Mouse (Mus musculus) kidney, embryonic 15.5 days (tissue): ENCODE measurements around the gene Ctnnbl1. TPM values are rescaled to one million over a fixed set of nuclear protein-coding genes. Genes with fewer than 3 reads are reported as not detected.
A peak's percentile ranks its signal among the peaks of the same experiment; 100 is the strongest.

Experiments
- ATAC-seq: fragments of 200-750 bp; cut with Nextera tagmentation; replicated peaks from 2 replicates; pipeline ENCODE4 v1.8.0; 2017; ENCODE audit warnings: moderate TSS enrichment; ENCODE audit not compliant: low FRiP score
- H3K27ac ChIP-seq: fragments of 300-500 bp; sonication (generic); 2 replicates; pipeline ENCODE4 v1.5.1; 2015; ENCODE audit warnings: mild to moderate bottlenecking, inconsistent platforms
- H3K27me3 ChIP-seq: fragments of 300-500 bp; sonication (generic); 2 replicates; pipeline ENCODE4 v1.6.1; 2015; ENCODE audit warnings: inconsistent platforms
- H3K36me3 ChIP-seq: fragments of 300-500 bp; sonication (generic); 2 replicates; pipeline ENCODE4 v1.6.1; 2015; ENCODE audit warnings: inconsistent platforms
- H3K4me1 ChIP-seq: fragments of 300-500 bp; sonication (generic); 2 replicates; pipeline ENCODE4 v1.6.1; 2015; ENCODE audit warnings: inconsistent platforms
- H3K4me2 ChIP-seq: fragments of 300-500 bp; sonication (generic); 2 replicates; pipeline ENCODE4 v1.6.1; 2015; ENCODE audit warnings: moderate library complexity, mild to moderate bottlenecking, inconsistent platforms
- H3K4me3 ChIP-seq: fragments of 300-500 bp; sonication (generic); replicated peaks from 2 replicates; pipeline ENCODE4 v1.5.1; 2015; ENCODE audit warnings: mild to moderate bottlenecking, inconsistent platforms
- H3K9ac ChIP-seq: fragments of 300-500 bp; sonication (generic); 2 replicates; pipeline ENCODE4 v1.6.1; 2015; ENCODE audit warnings: mild to moderate bottlenecking, inconsistent platforms
- H3K9me3 ChIP-seq: fragments of 300-500 bp; sonication (generic); replicated peaks from 2 replicates; pipeline ENCODE4 v1.6.1; 2016; ENCODE audit warnings: inconsistent platforms
- WGBS: fragments of 180-500 bp; shearing (Covaris S2); methylation state at CpG from one replicate; pipeline ENCODE4 v1.1.7; 2015; ENCODE audit warnings: mixed read lengths; 5-methylcytosine and 5-hydroxymethylcytosine counted together
- polyA plus RNA-seq: library from polyadenylated mRNA; unstranded; fragments of >200 nt; fragmentation: Nextera tagmentation; extraction: Ambion mirVana; gene quantifications from 2 replicates; pipeline ENCODE4 v1.2.1, GENCODE M21; 2015

Ctnnbl1 gene
- polyA plus RNA-seq, 1 experiment from 2014 or later = 75.3 TPM

DNA sequence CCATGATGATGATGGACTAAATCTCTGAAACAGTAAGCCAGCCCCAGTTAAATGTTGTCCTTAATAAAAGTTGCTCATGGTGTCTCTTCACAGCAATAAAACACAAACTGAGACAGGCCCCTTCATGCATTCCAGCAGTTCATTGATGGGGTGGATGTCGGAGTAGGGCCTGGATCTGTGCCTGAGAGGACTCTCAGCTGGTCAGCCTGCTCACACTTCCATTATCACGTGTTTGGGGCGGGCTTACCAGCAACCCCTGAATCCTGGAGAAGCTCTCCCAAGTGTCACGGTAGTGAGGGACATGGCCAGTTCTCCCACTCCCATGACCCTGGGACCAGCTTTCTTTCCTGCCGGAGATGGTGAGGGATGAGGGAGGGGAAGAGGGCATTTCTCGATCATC is 24.5 kb upstream of the Ctnnbl1 start:
- no peak overlapping the region for H3K4me2 ChIP-seq
- no peaks in the 10 kb centered on the region for H3K36me3 ChIP-seq
- H3K4me1 ChIP-seq = peaks cover 40% of the 10 kb centered on the region
- peak; percentile 27; the same call in 1 of the 2 replicates for ATAC-seq
- no peak overlapping the region for H3K9ac ChIP-seq
- H3K27ac ChIP-seq = no peak overlapping the region
- no peaks in the 10 kb centered on the region for H3K9me3 ChIP-seq
- no peaks in the 10 kb centered on the region for H3K27me3 ChIP-seq
- no peak overlapping the region for H3K4me3 ChIP-seq
- WGBS = 65% methylated on average over 6 of the region's 6 CpGs

DNA sequence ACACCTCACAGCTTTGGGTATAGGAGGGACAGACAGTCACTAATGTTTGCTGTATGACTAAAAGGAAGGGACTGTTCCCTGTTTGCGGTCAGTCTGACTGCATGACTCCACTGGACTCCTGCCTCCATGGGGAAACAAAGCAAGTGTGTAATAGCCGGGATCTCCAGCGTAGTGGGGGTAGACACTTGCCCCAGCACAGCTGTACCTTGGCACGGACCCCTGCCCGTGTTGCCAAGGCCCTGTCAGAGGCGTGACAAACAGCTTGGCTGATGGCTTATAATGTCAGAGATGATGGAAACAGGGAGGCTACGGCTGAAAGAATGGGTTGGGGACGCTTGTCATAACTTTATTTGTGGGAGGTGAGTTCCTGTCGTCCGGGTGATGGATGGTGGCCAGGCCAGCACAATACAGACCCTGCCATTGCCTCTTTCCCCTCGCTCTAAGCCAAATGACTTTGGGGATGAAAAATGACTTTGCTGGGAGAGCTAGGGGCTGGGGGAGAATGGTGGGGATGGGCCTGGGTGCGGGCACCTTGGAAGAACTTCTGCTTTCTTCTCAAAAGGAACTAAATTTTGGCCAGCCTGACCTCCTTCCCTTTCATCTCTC is 21.5 kb upstream of the Ctnnbl1 start:
- no peaks in the 10 kb centered on the region for H3K36me3 ChIP-seq
- WGBS = 29% methylated on average over 12 of the region's 12 CpGs
- ATAC-seq = no peak
- no peaks in the 10 kb centered on the region for H3K27me3 ChIP-seq
- no peak overlapping the region for H3K4me3 ChIP-seq
- H3K27ac ChIP-seq = no peak overlapping the region
- H3K4me2 ChIP-seq = no peak overlapping the region
- H3K9ac ChIP-seq = no peak overlapping the region
- no peaks in the 10 kb centered on the region for H3K9me3 ChIP-seq
- peaks cover 49% of the 10 kb centered on the region for H3K4me1 ChIP-seq

DNA sequence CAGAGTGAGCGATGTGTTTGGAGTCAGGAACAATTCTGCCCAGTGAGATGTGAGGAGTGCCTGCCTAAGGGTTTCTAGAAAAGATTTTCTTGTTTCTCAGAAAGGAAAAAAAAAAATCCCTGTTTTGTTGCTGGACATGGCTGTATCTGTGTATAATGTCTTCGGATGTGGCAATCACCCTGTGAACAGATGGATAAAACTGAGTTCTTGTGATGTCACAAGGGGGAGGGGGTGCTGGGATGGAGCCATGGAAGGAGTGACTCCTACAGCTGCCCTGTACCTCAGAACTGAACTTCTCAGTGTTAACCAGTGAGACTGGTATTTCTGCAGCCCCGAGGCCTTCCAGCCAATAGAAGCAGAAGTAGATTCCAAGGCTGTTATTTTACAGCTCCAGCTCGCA is 18.8 kb upstream of the Ctnnbl1 start:
- Histone ChIP-seq H3K4me2 (no peak overlapping the region), H3K27ac (0 out of 2 replicates have a peak overlapping the region, but pooled peaks have one; percentile 67), H3K27me3 (no peaks in the 10 kb centered on the region), H3K36me3 (no peaks in the 10 kb centered on the region), H3K9me3 (no peaks in the 10 kb centered on the region), H3K9ac (no peak overlapping the region), H3K4me1 (peaks cover 28% of the 10 kb centered on the region), H3K4me3 (no peak overlapping the region)
- ATAC-seq = no peak
- 48% methylated on average over 4 of the region's 4 CpGs for whole genome bisulfite sequencing

DNA sequence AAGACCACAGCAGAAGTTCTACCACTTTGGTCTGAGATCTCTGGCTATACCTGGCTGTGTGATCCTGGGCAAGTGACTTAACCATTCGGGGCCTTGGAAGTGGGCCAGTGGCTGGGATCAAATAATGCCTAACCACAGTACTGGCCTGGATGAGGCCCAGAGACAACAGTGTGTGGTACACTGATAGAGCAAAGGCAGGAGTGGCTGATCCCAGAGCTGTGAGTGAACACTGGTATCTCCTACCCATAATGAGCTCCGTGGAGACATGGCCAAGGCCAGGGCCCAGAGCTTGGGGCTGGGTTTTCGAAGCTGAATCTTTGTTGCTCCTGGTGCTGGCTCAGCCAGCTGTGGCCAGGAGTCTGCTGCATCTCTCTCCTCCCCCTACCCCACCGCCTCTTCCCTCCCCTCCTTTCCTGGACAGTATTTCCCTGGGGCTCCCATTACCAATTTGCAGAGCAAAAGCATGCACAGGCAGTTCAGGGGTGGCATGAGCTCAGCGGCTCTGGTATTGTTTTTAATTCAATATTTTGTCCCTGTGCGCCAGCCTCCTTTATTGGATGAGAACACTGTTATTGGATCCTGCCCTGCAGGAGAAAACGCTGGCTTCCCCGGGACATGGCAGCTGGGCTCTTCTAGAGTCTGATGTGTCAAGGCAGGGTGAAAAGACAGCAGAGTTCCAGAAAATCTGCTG is 13.2 kb upstream of the Ctnnbl1 start:
- no peak overlapping the region for H3K4me3 ChIP-seq
- no peaks in the 10 kb centered on the region for H3K36me3 ChIP-seq
- ATAC-seq = 0 out of 2 replicates have a peak, but pooled peaks have one; percentile 70

DNA sequence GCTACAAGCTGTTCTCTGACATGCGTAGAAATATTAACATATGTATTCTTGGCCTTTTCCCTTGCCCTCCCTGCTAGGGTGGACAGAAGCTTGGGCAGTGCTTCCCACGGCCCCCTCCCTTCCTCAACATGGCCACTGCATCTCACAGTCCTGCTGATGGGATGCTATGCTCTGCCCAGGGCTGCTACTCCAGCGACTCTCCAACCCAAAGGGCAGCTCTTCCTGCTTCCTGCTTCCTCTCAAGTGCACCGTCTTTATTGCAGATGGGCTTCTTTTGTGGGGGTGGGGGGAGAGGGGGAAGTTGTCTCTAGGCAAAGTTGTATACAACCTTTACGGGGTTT is 12.7 kb upstream of the Ctnnbl1 start:
- no peak overlapping the region for H3K4me2 ChIP-seq
- no peaks in the 10 kb centered on the region for H3K27me3 ChIP-seq
- no peaks in the 10 kb centered on the region for H3K9me3 ChIP-seq
- no peak overlapping the region for H3K4me3 ChIP-seq
- H3K27ac ChIP-seq = 0 out of 2 replicates have a peak overlapping the region, but pooled peaks have one; percentile 7
- H3K4me1 ChIP-seq = peaks cover 17% of the 10 kb centered on the region
- no peaks in the 10 kb centered on the region for H3K36me3 ChIP-seq
- no peak for ATAC-seq
- no peak overlapping the region for H3K9ac ChIP-seq
- 42% methylated on average over 5 of the region's 5 CpGs for WGBS

More for the DNA sequence above, 13.2 kb upstream of the Ctnnbl1 start:
- Histone ChIP-seq H3K9me3 (no peaks in the 10 kb centered on the region), H3K4me1 (peaks cover 22% of the 10 kb centered on the region), H3K4me2 (no peak overlapping the region), H3K27me3 (no peaks in the 10 kb centered on the region), H3K9ac (no peak overlapping the region), H3K27ac (peak overlapping the region; percentile 54; the same call in 1 of the 2 replicates)
- WGBS = 39% methylated on average over 8 of the region's 8 CpGs

DNA sequence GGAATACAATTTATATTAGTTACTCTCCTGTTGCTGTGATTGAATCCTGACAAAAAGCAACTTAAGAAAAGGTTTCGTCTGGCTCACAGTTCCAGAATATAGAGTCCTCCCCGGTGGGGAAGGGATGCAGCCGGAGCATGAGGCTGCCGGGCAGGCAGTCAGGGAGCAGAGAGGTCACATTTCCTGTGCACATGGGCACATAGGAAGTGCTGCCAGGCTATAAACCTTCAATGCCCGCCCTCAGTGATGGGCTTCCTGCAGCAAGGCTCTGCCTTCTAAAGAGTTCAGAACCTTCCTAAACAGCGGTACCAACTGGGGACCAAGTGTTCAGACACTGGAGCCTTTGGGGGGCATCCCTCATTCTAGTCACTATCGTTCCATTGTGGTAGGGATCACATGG is 7.4 kb downstream of the Ctnnbl1 start:
- H3K27me3 ChIP-seq = no peaks in the 10 kb centered on the region
- H3K4me1 ChIP-seq = peaks cover 14% of the 10 kb centered on the region; the same call in 1 of the 2 replicates
- H3K36me3 ChIP-seq = peaks cover 2% of the 10 kb centered on the region; the same call in 1 of the 2 replicates
- no peak overlapping the region for H3K4me2 ChIP-seq
- H3K27ac ChIP-seq = no peak overlapping the region
- H3K4me3 ChIP-seq = no peak overlapping the region
- H3K9ac ChIP-seq = no peak overlapping the region
- WGBS = 60% methylated on average over 7 of the region's 7 CpGs
- H3K9me3 ChIP-seq = no peaks in the 10 kb centered on the region
- no peak for ATAC-seq

DNA sequence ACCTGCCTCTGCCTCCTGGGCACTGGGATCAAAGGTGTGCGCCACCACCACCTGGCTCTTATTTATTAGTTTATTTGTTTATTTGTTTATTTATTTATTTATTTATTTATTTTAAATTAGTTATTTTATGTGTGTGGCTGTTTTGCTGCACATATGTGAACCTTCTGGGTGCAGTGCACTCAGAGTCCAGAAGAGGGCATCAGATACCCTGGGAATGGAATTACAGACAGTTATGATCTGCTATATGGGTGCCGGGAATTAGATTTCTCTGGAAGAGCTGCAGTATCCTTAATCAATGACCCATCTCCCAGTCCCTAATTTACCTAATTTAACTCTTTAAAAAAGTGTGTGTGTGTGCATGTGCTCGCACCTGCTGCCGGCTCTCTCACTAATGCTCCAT is 8.5 kb downstream of the Ctnnbl1 start:
- H3K9ac ChIP-seq = no peak overlapping the region

DNA sequence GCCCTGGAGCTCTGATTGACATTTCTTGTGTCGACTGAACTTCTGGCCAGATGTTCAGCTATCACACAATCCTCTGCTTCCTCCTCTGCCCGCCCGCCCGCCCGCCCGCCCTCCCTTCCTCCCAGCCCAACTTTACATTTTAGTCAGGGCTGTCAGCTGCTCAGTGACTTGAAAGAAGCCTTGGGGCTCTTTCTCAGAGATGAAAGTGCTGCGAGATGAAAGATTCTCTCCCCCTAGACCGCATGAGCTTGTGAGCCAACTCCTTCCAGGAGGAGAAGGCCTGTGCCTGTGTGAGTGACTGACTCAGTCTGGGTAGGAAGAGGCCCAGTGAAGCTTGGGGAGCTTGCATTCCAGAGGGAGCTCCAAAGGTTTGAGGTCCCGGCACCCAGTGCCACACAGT is 9.4 kb downstream of the Ctnnbl1 start:
- Histone ChIP-seq H3K36me3 (peaks cover 2% of the 10 kb centered on the region; the same call in 1 of the 2 replicates), H3K4me2 (no peak overlapping the region), H3K27me3 (no peaks in the 10 kb centered on the region), H3K9ac (no peak overlapping the region), H3K4me3 (no peak overlapping the region), H3K4me1 (peaks cover 24% of the 10 kb centered on the region), H3K9me3 (no peaks in the 10 kb centered on the region), H3K27ac (peak overlapping the region; percentile 11; the same call in 1 of the 2 replicates)
- ATAC-seq = no peak
- WGBS = 57% methylated on average over 9 of the region's 9 CpGs

More for the DNA sequence above, 8.5 kb downstream of the Ctnnbl1 start:
- no peak overlapping the region for H3K4me2 ChIP-seq
- H3K4me1 ChIP-seq = peaks cover 19% of the 10 kb centered on the region; the same call in 1 of the 2 replicates
- 95% methylated on average over 4 of the region's 4 CpGs for WGBS
- no peak overlapping the region for H3K4me3 ChIP-seq
- H3K36me3 ChIP-seq = peaks cover 2% of the 10 kb centered on the region; the same call in 1 of the 2 replicates
- no peaks in the 10 kb centered on the region for H3K27me3 ChIP-seq
- no peaks in the 10 kb centered on the region for H3K9me3 ChIP-seq
- no peak for ATAC-seq
- no peak overlapping the region for H3K27ac ChIP-seq

DNA sequence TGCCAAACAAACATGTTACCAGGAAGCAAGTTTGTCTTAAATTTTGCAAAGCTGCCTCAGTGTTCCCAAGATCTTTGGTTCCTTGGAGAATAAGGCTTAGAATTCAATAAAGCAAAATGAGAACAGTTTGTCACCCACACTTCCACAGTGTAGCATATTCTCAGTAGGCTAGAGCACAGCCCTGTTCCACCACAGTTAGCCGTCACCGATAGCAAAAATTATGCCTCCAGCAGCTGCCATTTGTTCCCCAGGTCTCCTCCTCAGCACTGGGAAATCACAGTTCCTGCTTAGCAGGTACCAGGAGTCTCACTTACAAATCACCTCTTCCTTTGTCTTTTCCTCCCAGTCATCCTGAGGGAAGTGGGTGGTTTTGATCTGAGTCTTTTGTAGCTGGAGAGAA is 10.8 kb downstream of the Ctnnbl1 start:
- no peak for ATAC-seq
- Histone ChIP-seq H3K27me3 (no peaks in the 10 kb centered on the region), H3K4me3 (no peak overlapping the region), H3K36me3 (peaks cover 2% of the 10 kb centered on the region; the same call in 1 of the 2 replicates), H3K4me1 (peaks cover 34% of the 10 kb centered on the region), H3K9ac (no peak overlapping the region), H3K4me2 (no peak overlapping the region), H3K9me3 (no peaks in the 10 kb centered on the region), H3K27ac (no peak overlapping the region)
- 41% methylated on average over 2 of the region's 2 CpGs for WGBS

DNA sequence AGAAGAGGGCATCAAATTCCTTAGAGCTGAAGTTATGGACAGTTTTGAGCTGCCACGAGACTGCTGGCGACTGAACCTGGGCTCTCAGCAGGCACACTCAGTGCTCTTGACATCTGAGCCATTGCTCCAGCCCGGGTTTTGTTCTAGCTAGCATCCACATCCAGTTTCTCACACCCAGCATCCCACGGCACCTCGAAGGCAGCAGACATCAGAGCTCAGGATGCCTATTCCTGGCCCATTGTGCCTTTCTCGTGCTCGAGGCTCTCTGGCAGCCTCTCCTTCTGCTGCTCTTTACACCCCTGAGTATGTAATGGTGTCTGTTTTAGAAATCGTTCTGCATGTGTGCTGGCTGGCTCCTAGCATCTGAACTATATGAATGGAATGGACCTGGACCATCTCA is 13.3 kb downstream of the Ctnnbl1 start:
- H3K27me3 ChIP-seq = no peaks in the 10 kb centered on the region
- H3K4me2 ChIP-seq = no peak overlapping the region
- H3K4me1 ChIP-seq = peaks cover 26% of the 10 kb centered on the region
- no peak for ATAC-seq
- H3K27ac ChIP-seq = no peak overlapping the region
- H3K4me3 ChIP-seq = no peak overlapping the region
- no peak overlapping the region for H3K9ac ChIP-seq
- H3K36me3 ChIP-seq = peaks cover 2% of the 10 kb centered on the region; the same call in 1 of the 2 replicates
- no peaks in the 10 kb centered on the region for H3K9me3 ChIP-seq
- WGBS = 71% methylated on average over 8 of the region's 8 CpGs

DNA sequence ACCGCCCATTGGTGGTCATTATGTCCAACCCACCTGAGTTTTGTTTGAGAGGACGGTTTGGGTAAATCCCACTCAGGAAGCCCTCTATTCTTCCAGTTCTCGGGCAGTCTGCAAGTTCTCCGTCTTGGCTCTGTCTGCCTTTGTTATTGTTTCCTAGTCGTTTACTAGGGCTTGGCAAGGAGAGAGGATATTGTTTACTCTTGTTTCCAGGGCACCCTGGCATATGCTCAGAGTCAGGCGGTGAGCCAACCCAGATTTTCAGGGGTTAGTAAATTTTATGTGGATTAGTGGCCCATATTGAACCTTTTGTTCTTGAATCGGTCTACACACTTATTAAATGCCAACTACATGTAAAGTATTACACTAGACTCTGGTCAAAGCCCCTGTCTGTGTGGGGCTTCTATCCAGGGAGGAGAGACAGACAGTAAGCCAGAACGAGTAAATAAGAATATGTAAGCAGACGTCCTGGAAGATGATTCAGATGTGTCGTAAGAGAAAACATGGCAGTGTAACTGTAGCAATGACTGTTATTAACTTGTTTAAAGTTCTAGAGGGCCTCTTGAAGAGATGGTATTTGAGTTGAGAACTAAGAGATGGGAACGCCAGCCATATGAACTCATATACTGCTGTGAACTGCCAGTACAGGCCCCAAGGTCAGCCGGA is 13.9 kb downstream of the Ctnnbl1 start:
- H3K27me3 ChIP-seq = no peaks in the 10 kb centered on the region
- H3K36me3 ChIP-seq = no peaks in the 10 kb centered on the region
- no peak overlapping the region for H3K27ac ChIP-seq
- H3K9ac ChIP-seq = no peak overlapping the region
- H3K9me3 ChIP-seq = no peaks in the 10 kb centered on the region
- H3K4me3 ChIP-seq = no peak overlapping the region
- ATAC-seq = no peak
- H3K4me2 ChIP-seq = no peak overlapping the region
- H3K4me1 ChIP-seq = peaks cover 31% of the 10 kb centered on the region
- 59% methylated on average over 12 of the region's 12 CpGs for WGBS
